Mouse (Mus musculus) embryonic facial prominence, embryonic 15.5 days (tissue): ENCODE results near the gene Clcn6. TPM values are rescaled to one million over a fixed set of nuclear protein-coding genes. Genes with fewer than 3 reads are reported as not detected.

Experiments used
- ATAC-seq: fragments of 200-750 bp; cut with Nextera tagmentation; 2 replicates; pipeline ENCODE4 v1.8.0; 2017; ENCODE audit warnings: low read depth, moderate TSS enrichment; ENCODE audit not compliant: insufficient number of reproducible peaks, low FRiP score, low TSS enrichment
- H3K27ac ChIP-seq: fragments of 300-500 bp; sonication (generic); replicated peaks from 2 replicates; pipeline ENCODE4 v1.5.1; 2015; ENCODE audit warnings: mild to moderate bottlenecking, inconsistent platforms
- H3K27me3 ChIP-seq: fragments of 300-500 bp; sonication (generic); 2 replicates; pipeline ENCODE4 v1.6.1; 2015; ENCODE audit warnings: inconsistent platforms
- H3K36me3 ChIP-seq: fragments of 300-500 bp; sonication (generic); 2 replicates; pipeline ENCODE4 v1.6.1; 2015; ENCODE audit warnings: mild to moderate bottlenecking, inconsistent platforms
- H3K4me1 ChIP-seq: fragments of 300-500 bp; sonication (generic); 2 replicates; pipeline ENCODE4 v1.6.1; 2015; ENCODE audit warnings: inconsistent platforms
- H3K4me2 ChIP-seq: fragments of 300-500 bp; sonication (generic); replicated peaks from 2 replicates; pipeline ENCODE4 v1.6.1; 2015; ENCODE audit warnings: mild to moderate bottlenecking, inconsistent platforms
- H3K4me3 ChIP-seq: fragments of 300-500 bp; sonication (generic); replicated peaks from 2 replicates; pipeline ENCODE4 v1.5.1; 2015; ENCODE audit warnings: mild to moderate bottlenecking, inconsistent platforms
- H3K9ac ChIP-seq: fragments of 300-500 bp; sonication (generic); 2 replicates; pipeline ENCODE4 v1.6.1; 2015; ENCODE audit warnings: inconsistent platforms
- H3K9me3 ChIP-seq: fragments of 300-500 bp; sonication (generic); replicated peaks from 2 replicates; pipeline ENCODE4 v1.6.1; 2016; ENCODE audit warnings: inconsistent platforms
- WGBS: fragments of 180-500 bp; shearing (Covaris S2); methylation state at CpG from one replicate; pipeline ENCODE4 v1.1.7; 2015; 5-methylcytosine and 5-hydroxymethylcytosine counted together
- polyA plus RNA-seq: library from polyadenylated mRNA; unstranded; fragments of >200 nt; fragmentation: Nextera tagmentation; extraction: Ambion mirVana; gene quantifications from 2 replicates; pipeline ENCODE4 v1.2.1, GENCODE M21; 2015

The Clcn6 gene
- polyA plus RNA-seq, 1 experiment from 2014 or later = 7.6 TPM

- Histone ChIP-seq H3K4me3 (no peak overlapping the region), H3K27ac (no peak overlapping the region), H3K9ac (no peak overlapping the region), H3K4me1 (no peaks in the 10 kb centered on the region), H3K9me3 (no peaks in the 10 kb centered on the region), H3K27me3 (no peaks in the 10 kb centered on the region), H3K36me3 (peaks cover 48% of the 10 kb centered on the region), H3K4me2 (no peak overlapping the region)
- no peak for ATAC-seq
- WGBS = 81% methylated on average over 7 of the region's 7 CpGs
These were observed 34.3 kb downstream of the Clcn6 start for GRCm38 (mm10) chr4:148004361-148004760.

DNA sequence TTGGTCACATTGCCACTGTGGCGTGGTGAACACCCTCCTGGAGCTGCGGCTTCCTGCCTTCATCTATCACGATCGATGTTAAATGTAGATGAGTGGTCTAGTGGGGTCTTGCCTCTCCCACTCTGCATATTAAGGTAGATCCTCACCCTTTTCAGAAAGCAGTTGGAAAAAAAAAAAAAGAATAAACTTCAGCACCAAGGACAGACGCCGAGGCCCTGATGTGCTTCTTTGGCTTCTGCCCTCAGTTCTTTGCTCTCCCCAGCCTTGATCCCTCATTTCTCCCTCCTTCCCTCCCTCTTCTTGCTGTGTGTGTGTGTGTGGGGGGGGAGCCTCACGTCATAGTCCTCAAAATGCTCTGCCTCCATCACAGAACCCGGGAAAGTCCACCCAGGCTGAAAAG lies 36.8 kb downstream of the Clcn6 start:
- Histone ChIP-seq H3K4me2 (no peak overlapping the region), H3K9me3 (no peaks in the 10 kb centered on the region), H3K4me3 (no peak overlapping the region), H3K27ac (no peak overlapping the region), H3K36me3 (peaks cover 23% of the 10 kb centered on the region), H3K9ac (no peak overlapping the region), H3K27me3 (no peaks in the 10 kb centered on the region), H3K4me1 (no peaks in the 10 kb centered on the region)
- ATAC-seq = no peak
- WGBS = 41% methylated on average over 8 of the region's 8 CpGs

GRCm38 (mm10) chr4:148001013-148001789 lies 37.4 kb downstream of the Clcn6 start:
- no peaks in the 10 kb centered on the region for H3K27me3 ChIP-seq
- peaks cover 17% of the 10 kb centered on the region for H3K36me3 ChIP-seq
- H3K9ac ChIP-seq = no peak overlapping the region
- WGBS = 81% methylated on average over 17 of the region's 17 CpGs
- no peak for ATAC-seq
- H3K9me3 ChIP-seq = no peaks in the 10 kb centered on the region
- H3K27ac ChIP-seq = no peak overlapping the region
- H3K4me3 ChIP-seq = no peak overlapping the region
- no peaks in the 10 kb centered on the region for H3K4me1 ChIP-seq
- H3K4me2 ChIP-seq = no peak overlapping the region

GRCm38 (mm10) chr4:148000202-148000772 lies 38.3 kb downstream of the Clcn6 start, which contains the start of gene Nppa:
Gene Nppa (plus strand): TSS chr4:148000722.
- Histone ChIP-seq H3K27ac (no peak within 1 kb of the TSS), H3K27me3 (no peaks in the 10 kb centered on the region), H3K9me3 (no peaks in the 10 kb centered on the region), H3K36me3 (peaks cover 8% of the 10 kb centered on the region; the same call in 1 of the 2 replicates), H3K4me1 (no peaks in the 10 kb centered on the region), H3K4me3 (no peak within 1 kb of the TSS), H3K9ac (no peak within 1 kb of the TSS), H3K4me2 (no peak within 1 kb of the TSS)
- no peak for ATAC-seq
- WGBS = 49% methylated on average over 12 of the region's 12 CpGs

DNA sequence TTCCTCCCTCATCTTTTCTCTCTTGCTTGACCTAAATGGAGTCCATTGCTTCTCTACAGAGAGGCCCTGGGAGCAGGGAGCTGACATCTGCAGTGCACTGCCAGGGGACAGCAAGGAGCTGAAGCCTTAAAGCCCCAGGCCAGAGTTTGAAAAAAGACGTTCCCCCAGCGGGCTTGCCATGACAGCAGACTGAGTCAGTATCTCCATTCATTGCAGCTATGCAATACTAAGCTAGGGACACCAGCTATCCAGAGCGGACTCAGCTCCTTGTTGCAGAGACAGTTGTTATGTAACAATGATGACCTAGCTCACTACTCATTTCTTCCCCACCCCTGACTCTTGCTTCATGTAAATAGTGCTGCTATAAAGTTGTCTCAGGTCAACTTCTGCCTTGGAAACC lies 43.3 kb downstream of the Clcn6 start:
- Histone ChIP-seq H3K27me3 (no peaks in the 10 kb centered on the region), H3K27ac (no peak overlapping the region), H3K4me1 (no peaks in the 10 kb centered on the region), H3K9me3 (no peaks in the 10 kb centered on the region), H3K4me2 (no peak overlapping the region), H3K36me3 (no peaks in the 10 kb centered on the region), H3K4me3 (no peak overlapping the region), H3K9ac (no peak overlapping the region)
- WGBS = 73% methylated on average over 3 of the region's 3 CpGs
- no peak for ATAC-seq

DNA sequence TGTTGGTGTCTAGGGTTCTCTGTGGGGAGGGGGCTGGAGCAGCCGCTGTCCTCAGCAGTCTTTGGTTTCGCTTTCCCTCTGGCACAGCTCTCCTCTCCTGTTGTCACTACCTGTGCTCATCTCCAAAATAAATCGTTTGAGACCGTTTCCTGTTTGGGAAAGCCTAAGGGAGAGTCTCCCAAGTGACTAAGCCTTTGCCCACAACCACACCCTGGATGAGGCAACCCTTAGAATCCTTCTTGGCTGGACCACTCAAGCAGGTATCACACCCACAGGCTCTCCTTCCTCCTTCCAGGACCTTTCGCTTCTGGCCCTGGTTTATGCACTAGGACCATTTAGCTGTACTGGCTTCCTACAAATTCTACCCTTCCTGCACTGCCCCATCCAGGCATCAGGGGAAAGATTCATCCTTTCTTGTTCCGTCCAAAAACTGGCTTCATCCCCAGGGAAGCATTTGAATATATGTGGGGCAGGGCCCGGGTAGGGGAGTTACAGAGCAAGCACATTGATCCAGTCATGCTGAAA lies 45.0 kb downstream of the Clcn6 start:
- Histone ChIP-seq H3K27ac (no peak overlapping the region), H3K36me3 (no peaks in the 10 kb centered on the region), H3K4me3 (no peak overlapping the region), H3K27me3 (no peaks in the 10 kb centered on the region), H3K9me3 (no peaks in the 10 kb centered on the region), H3K9ac (no peak overlapping the region), H3K4me2 (no peak overlapping the region), H3K4me1 (no peaks in the 10 kb centered on the region)
- 50% methylated on average over 7 of the region's 7 CpGs for WGBS
- no peak for ATAC-seq

DNA sequence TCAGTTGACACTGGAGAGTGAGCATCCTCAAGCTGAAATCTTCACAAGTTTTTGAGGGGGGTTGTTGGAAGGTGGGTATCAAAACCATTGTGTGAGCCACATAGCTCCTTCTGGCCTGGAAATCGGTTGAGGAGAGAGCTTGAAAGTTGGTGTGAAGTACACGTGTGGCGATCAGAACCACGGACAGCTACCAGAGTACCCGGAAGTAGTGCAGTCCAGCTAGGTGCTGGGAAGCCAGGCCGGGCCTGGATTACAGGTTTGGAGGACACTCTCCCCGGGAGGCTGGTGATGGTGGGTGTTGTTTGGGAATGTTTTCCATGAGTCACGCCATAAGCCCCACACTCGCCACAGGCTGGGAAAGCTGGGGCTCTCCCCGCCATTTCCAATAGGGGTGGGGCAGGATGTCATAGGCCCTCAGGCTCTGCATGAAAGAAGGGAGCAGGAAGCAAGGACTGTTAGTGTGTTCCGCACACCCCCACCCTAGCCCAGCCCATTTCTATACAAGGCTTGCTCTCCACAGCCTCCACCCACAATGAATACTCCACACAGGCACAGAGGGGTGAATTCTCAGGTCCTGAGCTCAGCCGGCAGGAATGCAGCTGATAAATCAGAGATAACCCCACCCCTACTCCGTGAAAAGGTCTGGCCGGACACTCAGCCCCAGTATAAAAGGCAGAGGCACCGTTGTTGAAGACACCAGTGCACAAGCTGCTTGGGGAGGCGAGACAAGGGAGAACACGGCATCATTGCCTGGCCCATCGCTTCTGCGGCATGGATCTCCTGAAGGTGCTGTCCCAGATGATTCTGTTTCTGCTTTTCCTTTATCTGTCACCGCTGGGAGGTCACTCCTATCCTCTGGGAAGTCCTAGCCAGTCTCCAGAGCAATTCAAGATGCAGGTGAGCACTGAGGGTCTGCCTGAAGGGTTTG lies 53.2 kb downstream of the Clcn6 start, which contains the start of gene Nppb:
Nppb (plus strand) TSS at position 584 of the 928 bp plus-strand sequence.
- ATAC-seq = no peak
- no peaks in the 10 kb centered on the region for H3K27me3 ChIP-seq
- no peak within 1 kb of the TSS for H3K9ac ChIP-seq
- H3K4me2 ChIP-seq = no peak within 1 kb of the TSS
- H3K36me3 ChIP-seq = no peaks in the 10 kb centered on the region
- 22% methylated on average over 20 of the region's 20 CpGs for WGBS
- no peak within 1 kb of the TSS for H3K4me3 ChIP-seq
- no peak within 1 kb of the TSS for H3K27ac ChIP-seq
- no peaks in the 10 kb centered on the region for H3K4me1 ChIP-seq
- no peaks in the 10 kb centered on the region for H3K9me3 ChIP-seq

DNA sequence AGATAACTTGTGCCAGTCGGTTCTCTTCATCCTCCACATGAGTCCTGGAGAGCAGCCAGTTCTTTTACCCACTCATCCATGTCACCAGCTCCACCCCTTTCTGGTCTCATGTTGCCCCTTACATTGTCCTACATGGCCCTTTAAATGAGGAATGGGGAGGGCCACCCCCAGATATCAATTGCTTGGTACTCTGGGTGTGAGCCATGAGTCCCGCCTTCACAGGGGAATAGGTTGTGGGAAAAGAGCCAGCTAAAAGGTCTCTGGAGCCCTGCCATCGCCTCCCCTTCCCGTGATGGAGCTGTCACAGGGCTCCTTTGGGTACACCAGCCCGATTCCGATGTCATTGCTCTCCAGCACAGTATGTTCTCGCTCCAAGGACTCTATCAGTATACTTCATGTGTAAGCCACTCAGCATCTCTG lies 59.2 kb downstream of the Clcn6 start:
- Histone ChIP-seq H3K9ac (no peak overlapping the region), H3K9me3 (peaks cover 5% of the 10 kb centered on the region; the same call in 1 of the 2 replicates), H3K4me2 (no peak overlapping the region), H3K4me3 (no peak overlapping the region), H3K4me1 (no peaks in the 10 kb centered on the region), H3K27me3 (no peaks in the 10 kb centered on the region), H3K36me3 (no peaks in the 10 kb centered on the region), H3K27ac (no peak overlapping the region)
- 83% methylated on average over 7 of the region's 7 CpGs for WGBS
- no peak for ATAC-seq

DNA sequence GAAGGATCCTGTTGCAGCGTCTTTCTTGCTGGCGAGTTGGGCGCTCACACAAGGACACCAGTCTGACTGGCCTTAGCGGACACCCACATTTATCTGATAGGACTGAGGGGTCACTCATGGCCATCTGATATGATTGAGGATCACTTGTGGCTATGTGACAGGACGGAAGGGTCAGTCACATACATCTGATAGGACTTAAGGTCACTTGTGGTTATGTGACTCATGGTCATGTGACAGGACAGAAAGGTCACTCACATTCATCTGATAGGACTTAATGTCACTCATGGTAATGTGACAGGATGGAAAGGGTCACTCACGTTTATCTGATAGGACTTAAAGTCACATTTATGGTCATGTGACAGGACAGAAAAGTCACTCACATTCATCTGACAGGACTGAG lies 60.2 kb downstream of the Clcn6 start:
- Histone ChIP-seq H3K9ac (no peak overlapping the region), H3K27me3 (no peaks in the 10 kb centered on the region), H3K36me3 (no peaks in the 10 kb centered on the region), H3K27ac (no peak overlapping the region), H3K4me2 (no peak overlapping the region), H3K4me1 (no peaks in the 10 kb centered on the region), H3K4me3 (no peak overlapping the region), H3K9me3 (peaks cover 6% of the 10 kb centered on the region; the same call in 1 of the 2 replicates)
- WGBS = 93% methylated on average over 6 of the region's 6 CpGs
- 0 out of 2 replicates have a peak, but pooled peaks have one; percentile 15 for ATAC-seq

DNA sequence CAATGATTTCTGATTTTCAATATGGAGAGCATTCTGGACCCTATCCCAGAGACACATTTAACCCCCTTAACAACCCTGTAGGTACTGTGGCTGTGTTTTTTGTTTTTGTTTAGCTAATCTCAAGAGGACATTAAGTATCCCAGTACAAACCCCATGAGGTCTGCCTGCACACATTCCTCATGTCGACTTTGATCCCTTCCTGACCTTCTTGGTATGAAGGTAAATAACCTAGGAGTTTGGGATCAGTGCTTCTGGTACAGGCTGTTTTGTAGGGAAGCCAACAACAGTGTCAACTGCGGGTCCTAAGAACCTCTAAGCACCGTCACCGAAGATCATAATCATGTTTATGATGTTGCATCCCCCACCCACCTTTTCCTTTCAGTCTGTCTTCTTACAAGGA lies 60.9 kb downstream of the Clcn6 start:
- WGBS = 78% methylated on average over 4 of the region's 4 CpGs
- Histone ChIP-seq H3K27me3 (no peaks in the 10 kb centered on the region), H3K9ac (no peak overlapping the region), H3K27ac (no peak overlapping the region), H3K36me3 (no peaks in the 10 kb centered on the region), H3K4me3 (no peak overlapping the region), H3K4me1 (no peaks in the 10 kb centered on the region), H3K9me3 (peaks cover 6% of the 10 kb centered on the region; the same call in 1 of the 2 replicates), H3K4me2 (no peak overlapping the region)
- ATAC-seq = no peak

- Histone ChIP-seq H3K4me2 (no peak overlapping the region), H3K9ac (no peak overlapping the region), H3K36me3 (no peaks in the 10 kb centered on the region), H3K4me3 (no peak overlapping the region), H3K27ac (no peak overlapping the region), H3K4me1 (no peaks in the 10 kb centered on the region), H3K27me3 (no peaks in the 10 kb centered on the region), H3K9me3 (peaks cover 6% of the 10 kb centered on the region; the same call in 1 of the 2 replicates)
- WGBS = 73% methylated on average over 3 of the region's 3 CpGs
- no peak for ATAC-seq
These were observed 62.4 kb downstream of the Clcn6 start for GRCm38 (mm10) chr4:147976237-147976636.
